Mouse (Mus musculus): ENCODE measurements around the gene Acp7. TPM values are rescaled to one million over a fixed set of nuclear protein-coding genes. Genes with fewer than 3 reads are reported as not detected.
"Not testable (repeated sequence)": the region's sequence is repeated elsewhere in the genome, so short reads cannot be mapped to it uniquely, and the experiment has no call there.

Acp7 gene
- total RNA-seq (2014; fragmentation: Nextera tagmentation), result not detected in 2 replicates
- total RNA-seq (2017), result not detected in 2 replicates

- ATAC-seq (replicated peaks; ENCODE audit: poor library complexity, severe bottlenecking), result no peak
These were observed at the start of gene Acp7 for GRCm38 (mm10) chr7:28631073-28631472. TSS of gene Acp7 (minus strand) at chr7:28631332.

GRCm38 (mm10) chr7:28677624-28678023, 46.5 kb upstream of the Acp7 start:
- no peak for ATAC-seq (replicated peaks; ENCODE audit: poor library complexity, severe bottlenecking)

DNA sequence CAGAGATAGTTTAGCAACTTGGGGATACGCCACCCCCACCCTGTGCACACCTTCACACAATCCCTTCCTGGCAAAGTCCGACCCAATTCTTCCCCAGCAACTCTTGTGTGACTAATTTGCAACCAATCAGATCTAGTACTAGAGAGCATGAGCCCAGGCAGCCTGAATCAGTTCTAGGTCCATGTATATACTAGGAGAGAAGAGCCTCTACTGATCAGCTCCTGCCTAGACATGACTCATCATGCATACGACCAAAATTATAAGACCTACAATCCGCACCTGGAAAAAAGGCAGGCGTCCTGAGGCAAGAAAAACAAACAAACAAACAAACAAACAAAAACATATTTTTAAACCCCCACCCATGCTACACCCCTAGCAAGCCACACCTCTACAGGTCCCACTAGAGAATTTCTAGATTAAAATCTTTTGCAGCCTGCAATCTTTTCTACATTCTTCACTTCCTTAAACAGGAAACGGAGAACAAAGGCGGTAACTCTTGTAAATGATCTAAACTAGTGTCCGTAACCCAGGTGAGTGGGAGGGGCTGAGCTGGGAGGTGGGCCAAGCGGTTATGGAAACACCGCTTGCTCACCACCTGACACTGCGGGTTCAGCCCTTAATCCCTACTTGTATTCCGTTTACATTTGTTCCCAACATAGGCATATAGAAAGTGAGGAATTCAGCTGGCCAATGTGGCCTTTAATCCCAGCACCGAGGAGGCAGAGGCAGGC, 45.8 kb upstream of the Acp7 start:
- no peak for ATAC-seq (replicated peaks; ENCODE audit: poor library complexity, severe bottlenecking)

GRCm38 (mm10) chr7:28675746-28676145, 44.6 kb upstream of the Acp7 start:
- ATAC-seq (replicated peaks; ENCODE audit: poor library complexity, severe bottlenecking), result no peak

- peak; percentile 58 for ATAC-seq (replicated peaks; ENCODE audit: poor library complexity, severe bottlenecking)
These were observed 43.9 kb upstream of the Acp7 start for GRCm38 (mm10) chr7:28674994-28675393.

DNA sequence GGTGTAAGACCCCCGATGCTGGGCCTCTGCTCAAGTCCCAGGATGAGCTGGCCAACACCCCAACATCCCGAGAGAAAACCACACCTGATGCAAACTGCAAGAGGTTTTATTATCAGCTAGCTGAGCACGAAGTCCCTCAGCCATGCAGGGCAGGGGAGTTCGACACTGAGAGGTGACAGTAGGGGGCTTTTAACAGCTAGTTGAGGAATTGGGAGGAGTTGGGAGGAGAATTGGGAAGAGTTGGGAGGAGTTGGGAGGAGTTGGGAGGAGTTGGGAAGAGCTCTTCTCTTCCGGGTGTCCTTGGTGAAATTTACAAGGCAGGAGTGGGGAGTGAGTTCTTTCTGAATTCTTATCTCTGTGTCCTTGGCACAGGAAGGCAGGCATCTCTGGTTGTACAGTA, 41.7 kb upstream of the Acp7 start:
- not testable (repeated sequence) for ATAC-seq (replicated peaks; ENCODE audit: poor library complexity, severe bottlenecking)

- no peak for ATAC-seq (replicated peaks; ENCODE audit: poor library complexity, severe bottlenecking)
These were observed 41.1 kb upstream of the Acp7 start for GRCm38 (mm10) chr7:28672276-28672675.

GRCm38 (mm10) chr7:28671172-28671571, 40.0 kb upstream of the Acp7 start:
- ATAC-seq (replicated peaks; ENCODE audit: poor library complexity, severe bottlenecking), result peak; percentile 91

GRCm38 (mm10) chr7:28665620-28666579, 34.8 kb upstream of the Acp7 start:
- peak; percentile 52 for ATAC-seq (replicated peaks; ENCODE audit: poor library complexity, severe bottlenecking)

DNA sequence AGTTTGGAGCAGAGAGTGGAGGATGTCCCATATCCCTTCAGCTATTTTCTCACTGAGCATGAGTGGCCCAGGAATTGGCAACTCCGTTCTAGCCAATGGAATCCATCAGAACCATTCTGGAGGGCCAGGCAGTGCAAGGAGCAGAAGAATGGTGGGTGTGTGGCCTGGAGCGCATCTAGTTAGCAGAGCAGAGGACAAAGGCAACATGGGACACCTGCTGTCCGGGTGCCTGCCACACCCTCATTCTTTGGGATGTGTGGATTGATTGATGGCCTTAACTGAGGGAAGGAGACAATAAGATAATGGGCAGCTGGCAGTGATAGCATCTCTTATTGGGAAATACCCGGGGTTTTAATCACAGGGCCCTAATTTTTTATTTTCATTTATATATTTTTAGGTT, 25.3 kb upstream of the Acp7 start:
- ATAC-seq (replicated peaks; ENCODE audit: poor library complexity, severe bottlenecking), result no peak

DNA sequence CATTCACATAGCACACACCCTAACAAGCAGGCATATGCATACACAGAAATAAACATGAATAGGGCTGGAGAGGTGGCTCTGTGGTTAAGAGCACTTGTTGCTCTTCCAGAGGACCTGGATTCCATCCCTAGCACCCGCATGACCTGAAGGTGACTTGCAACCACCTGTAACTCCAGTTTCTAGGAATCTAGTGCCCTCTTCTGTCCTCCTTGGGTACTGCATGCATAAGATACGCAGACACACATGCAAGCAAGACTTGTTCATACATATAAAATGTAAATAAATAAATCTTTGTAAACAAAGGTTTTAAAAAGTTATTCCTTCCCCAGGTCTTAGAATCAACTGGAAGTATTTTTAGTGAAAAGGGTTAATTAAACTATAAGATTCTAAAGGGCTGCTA, 20.0 kb upstream of the Acp7 start:
- ATAC-seq (replicated peaks; ENCODE audit: poor library complexity, severe bottlenecking), result no peak

DNA sequence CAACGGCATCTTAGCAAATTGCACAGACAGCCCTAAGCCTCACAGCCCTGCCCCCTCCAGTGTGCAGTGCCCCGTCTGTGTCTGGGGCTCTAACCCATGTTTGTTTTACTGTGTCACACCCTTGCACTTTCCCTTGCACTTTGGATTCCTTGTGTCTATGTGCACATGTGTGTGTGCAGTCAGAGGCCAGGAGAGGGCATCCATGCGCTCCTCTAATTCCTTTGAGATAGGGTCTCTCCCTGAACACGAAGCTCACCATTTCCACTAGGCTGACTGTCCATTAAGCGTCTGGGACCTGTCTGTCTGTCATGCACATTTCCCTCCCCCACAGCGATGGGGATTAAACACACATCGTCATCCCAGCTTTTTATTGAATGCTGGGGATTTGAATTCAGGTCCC, 15.9 kb upstream of the Acp7 start:
- no peak for ATAC-seq (replicated peaks; ENCODE audit: poor library complexity, severe bottlenecking)

DNA sequence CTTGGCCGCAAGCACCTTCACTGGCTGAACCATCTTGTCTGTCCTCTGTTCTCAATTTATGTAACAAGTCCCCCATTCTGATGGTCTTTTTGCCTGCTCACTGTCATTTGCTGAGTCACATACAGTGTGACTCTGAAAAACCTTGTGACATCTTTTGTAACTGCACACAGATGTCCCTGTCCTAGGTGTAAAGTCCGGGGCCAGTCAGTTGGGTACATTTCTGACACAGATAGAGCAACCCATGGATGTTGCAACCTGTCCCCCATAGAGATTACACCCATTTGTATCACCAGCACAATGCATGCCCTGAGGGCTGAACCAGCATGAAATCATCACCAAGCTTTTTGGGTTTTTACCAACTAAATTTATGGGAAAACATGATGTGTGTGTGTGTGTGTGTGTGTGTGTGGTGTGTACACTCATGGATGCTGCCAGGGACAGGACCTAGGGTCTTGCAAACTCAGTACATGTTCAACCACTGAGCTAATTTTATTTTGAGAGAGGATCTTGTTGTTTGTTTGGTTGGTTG, 14.9 kb upstream of the Acp7 start:
- ATAC-seq (replicated peaks; ENCODE audit: poor library complexity, severe bottlenecking), result peak; percentile 37

GRCm38 (mm10) chr7:28645366-28645765, 14.2 kb upstream of the Acp7 start:
- ATAC-seq (replicated peaks; ENCODE audit: poor library complexity, severe bottlenecking), result no peak

- no peak for ATAC-seq (replicated peaks; ENCODE audit: poor library complexity, severe bottlenecking)
These were observed 10.4 kb upstream of the Acp7 start for GRCm38 (mm10) chr7:28641546-28641945.

GRCm38 (mm10) chr7:28637511-28637910, 6.4 kb upstream of the Acp7 start:
- ATAC-seq (replicated peaks; ENCODE audit: poor library complexity, severe bottlenecking), result no peak

- ATAC-seq (replicated peaks; ENCODE audit: poor library complexity, severe bottlenecking), result no peak
These were observed 3.0 kb upstream of the Acp7 start for GRCm38 (mm10) chr7:28634128-28634527.

DNA sequence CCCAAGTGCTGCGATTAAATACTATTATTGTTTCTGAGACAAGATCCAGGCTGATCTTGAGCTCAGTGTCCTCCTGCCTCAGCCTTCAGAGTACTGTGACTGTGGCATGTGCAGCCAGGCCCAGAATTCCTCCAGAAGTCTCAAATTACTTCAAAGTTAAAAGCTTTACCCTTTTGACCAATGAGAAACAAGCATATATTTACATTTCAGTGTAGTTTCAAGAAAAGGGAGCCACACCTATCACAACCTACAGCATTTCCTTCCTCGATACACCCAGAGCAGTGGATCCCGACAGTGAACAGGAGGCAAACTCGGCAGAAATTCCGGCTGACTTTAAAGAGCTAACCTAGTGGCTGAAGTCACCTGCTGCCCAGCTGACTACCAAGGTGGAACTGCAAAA, 6.3 kb downstream of the Acp7 start:
- ATAC-seq (replicated peaks; ENCODE audit: poor library complexity, severe bottlenecking), result no peak

- no peak for ATAC-seq (replicated peaks; ENCODE audit: poor library complexity, severe bottlenecking)
These were observed 11.9 kb downstream of the Acp7 start for GRCm38 (mm10) chr7:28619098-28619715.

DNA sequence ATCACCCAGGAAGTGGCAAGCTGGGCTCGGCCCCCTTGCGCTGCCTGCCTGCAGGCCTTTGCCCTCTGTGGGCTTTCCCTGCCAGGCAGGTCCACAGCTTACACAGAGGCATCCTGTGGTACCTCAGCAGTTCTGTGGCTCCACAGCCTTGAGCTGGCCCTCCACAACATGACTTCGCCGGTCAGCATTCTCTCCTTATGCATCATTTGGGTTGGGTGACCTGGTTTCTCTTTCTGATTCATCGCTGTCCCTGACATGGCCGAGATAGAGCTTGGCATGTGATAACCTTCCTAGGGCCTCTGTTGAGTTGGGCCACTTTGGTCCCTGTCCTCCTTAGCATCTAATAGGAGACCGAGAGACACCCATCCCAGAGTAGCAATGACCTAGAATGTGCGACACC, 25.2 kb downstream of the Acp7 start:
- ATAC-seq (replicated peaks; ENCODE audit: poor library complexity, severe bottlenecking), result no peak

DNA sequence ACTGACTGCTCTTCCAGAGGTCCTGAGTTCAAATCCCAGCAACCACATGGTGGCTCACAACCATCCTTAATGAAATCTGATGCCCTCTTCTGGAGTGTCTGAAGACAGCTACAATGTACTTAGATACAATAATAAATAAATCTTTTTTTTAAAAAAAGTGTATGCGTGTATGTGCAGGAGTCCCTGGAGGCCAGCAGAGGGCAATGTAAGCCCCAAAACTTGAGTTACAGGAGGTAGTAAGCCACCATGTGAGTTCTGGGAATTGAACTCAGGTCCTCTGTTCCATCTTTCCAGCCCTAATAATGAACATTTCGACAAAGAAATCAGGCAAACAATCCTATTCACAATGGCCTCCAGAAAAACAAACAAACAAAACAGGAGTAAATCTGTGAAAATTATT, 27.3 kb downstream of the Acp7 start:
- ATAC-seq (replicated peaks; ENCODE audit: poor library complexity, severe bottlenecking), result not testable (repeated sequence)
